Mouse (Mus musculus) ES-Bruce4 (cell line): ENCODE measurements around the gene Aktip.

Experiments
- CTCF ChIP-seq: IDR thresholded peaks from one replicate; pipeline ENCODE4 v1.8.1; 2011; ENCODE audit warnings: low read depth, low read length
- EP300 ChIP-seq: IDR thresholded peaks from 2 replicates; pipeline ENCODE4 v1.6.1; 2011; ENCODE audit warnings: low read depth, low read length; ENCODE audit not compliant: insufficient read depth
- POLR2A ChIP-seq: IDR thresholded peaks from one replicate; pipeline ENCODE4 v1.8.1; 2011; ENCODE audit warnings: low read length; ENCODE audit not compliant: insufficient read depth

GRCm38 (mm10) chr8:91158617-91159016, 41.2 kb downstream of the Aktip start:
- TF ChIP-seq CTCF (no peak), POLR2A (no peak), EP300 (no peak)
